ENCODE assay signal across 17 mouse cellular contexts in genomic region chr5:136973670-136974069, GRCm38 (mm10). TPM values are rescaled to one million over a fixed set of nuclear protein-coding genes. Genes with fewer than 3 reads are reported as not detected.
"Had no signal": no experiment of that assay in that cellular context is flagged by ENCODE, and none has a peak within 500 bp of the region (broad histone marks: within the 10 kb centered on the region; RNA-seq: fewer than 3 reads in every experiment).

No protein-coding gene starts in this region.

- H3K9ac ChIP-seq: liver, embryonic 14.5 days; lung, embryonic 14.5 days; midbrain, embryonic 12.5 days; neural tube, embryonic 12.5 days had no signal

- ATAC-seq: midbrain, embryonic 16.5 days had no signal

- H3K27ac ChIP-seq: liver, embryonic 14.5 days; midbrain, embryonic 10.5 days; midbrain, embryonic 12.5 days; neural tube, embryonic 12.5 days had no signal

- H3K4me1 ChIP-seq: midbrain, embryonic 10.5 days; midbrain, embryonic 12.5 days; neural tube, embryonic 12.5 days had no signal

- DNase-seq: lung, adult 18-20 months; lung, embryonic 14.5 days; lung, postnatal 10 days; lung, postnatal 4 days; midbrain, embryonic 14.5 days; right cerebral cortex, postnatal 14 days; thymus, adult 2 months; thymus, postnatal 25 days; thymus, postnatal 4 days had no signal

- H3K36me3 ChIP-seq: neural tube, embryonic 12.5 days had no signal

- H3K9me3 ChIP-seq: midbrain, embryonic 10.5 days; midbrain, embryonic 12.5 days; neural tube, embryonic 12.5 days had no signal

- H3K27me3 ChIP-seq: midbrain, embryonic 12.5 days; neural tube, embryonic 12.5 days had no signal

- H3K4me2 ChIP-seq: lung, embryonic 14.5 days; midbrain, embryonic 12.5 days; neural tube, embryonic 12.5 days had no signal

- H3K4me3 ChIP-seq: midbrain, embryonic 10.5 days; midbrain, embryonic 12.5 days; myocyte; neural tube, embryonic 12.5 days had no signal

RNA-seq across cellular contexts. Expression of gene Vgf, which starts 52.5 kb away (rescaled TPM):
- total RNA-seq: neutrophil, adult 5-6 weeks had no signal
- polyA plus RNA-seq: spleen, adult 2 months had no signal
